9 mouse cellular contexts compared by ENCODE assay signal in genomic region chr9:102834414-102834741, GRCm38 (mm10). TPM values are rescaled to one million over a fixed set of nuclear protein-coding genes. Genes with fewer than 3 reads are reported as not detected.
DNase-seq lines count a peak whose midpoint lies in the region; ATAC-seq and TF ChIP-seq lines count a peak whose summit lies in the region.
"Had no signal": no experiment of that assay in that cellular context is flagged by ENCODE, and none has a peak within 500 bp of the region (broad histone marks: within the 10 kb centered on the region; RNA-seq: fewer than 3 reads in every experiment).

No protein-coding gene starts in this region.

- peak overlapping the region; percentile 62 for H3K9ac ChIP-seq in CH12.LX (ENCODE audit: insufficient read depth, low read depth)
- H3K9ac ChIP-seq in forebrain, embryonic 15.5 days (replicated peaks), result peak overlapping the region; percentile 98
- peak overlapping the region; percentile 79 for H3K9ac ChIP-seq in liver, embryonic 14.5 days (replicated peaks)

- TF ChIP-seq EP300 in CH12.LX (IDR thresholded peaks at IDR 0.05; ENCODE audit: low read length), result no peak
- TF ChIP-seq EP300 in liver, embryonic 14.5 days (IDR thresholded peaks at IDR 0.05; ENCODE audit: low read depth), result no peak

- in situ Hi-C loops in CH12.LX (cut with MboI; ENCODE audit: low pct_ligation_motif_present, low pct_unique_long_range_greater_than_20kb, low sequenced_read_pairs), result no loop called here

- no peaks in the 10 kb centered on the region for H3K9me3 ChIP-seq in CH12.LX (replicated peaks; ENCODE audit: low read length)
- no peaks in the 10 kb centered on the region for H3K9me3 ChIP-seq in forebrain, embryonic 15.5 days
- H3K9me3 ChIP-seq in liver, embryonic 14.5 days (ENCODE audit: control insufficient read depth, low read length), result no peaks in the 10 kb centered on the region

- peaks cover 8% of the 10 kb centered on the region for H3K27me3 ChIP-seq in CH12.LX (replicated peaks)
- no peaks in the 10 kb centered on the region for H3K27me3 ChIP-seq in forebrain, embryonic 15.5 days
- no peaks in the 10 kb centered on the region; the same call in 1 of the 2 replicates for H3K27me3 ChIP-seq in liver, embryonic 14.5 days (ENCODE audit: control insufficient read depth, insufficient read depth, low read length)

- peak; percentile 51 for ATAC-seq in forebrain, embryonic 15.5 days (replicated peaks)
- ATAC-seq in liver, embryonic 14.5 days (ENCODE audit: insufficient read depth), result peak; percentile 28; the same call in 1 of the 2 replicates

- H3K36me3 ChIP-seq in CH12.LX (replicated peaks in 1 of 2; ENCODE audit: control insufficient read depth in 1 of 2, insufficient read depth in 1 of 2, low read length in 1 of 2), result no peaks in the 10 kb centered on the region
- no peaks in the 10 kb centered on the region for H3K36me3 ChIP-seq in forebrain, embryonic 15.5 days
- H3K36me3 ChIP-seq in liver, embryonic 14.5 days (replicated peaks; ENCODE audit: control insufficient read depth, insufficient read depth, low read depth), result no peaks in the 10 kb centered on the region

- dilution Hi-C loops in CH12.LX (cut with MboI; ENCODE audit: extremely low pct_ligation_motif_present, extremely low pct_unique_long_range_greater_than_20kb, low sequenced_read_pairs), result no loop called here

- no peaks in the 10 kb centered on the region; the same call in 1 of the 2 replicates for H3K79me2 ChIP-seq in CH12.LX (replicated peaks; ENCODE audit: control insufficient read depth, extremely low read depth, insufficient read depth, poor library complexity, severe bottlenecking)

- TF ChIP-seq POLR2A in CH12.LX (IDR thresholded peaks at IDR 0.05; ENCODE audit: low read depth, low read length), result no peak

- H3K4me3 ChIP-seq in CH12.LX (replicated peaks in 1 of 3; ENCODE audit: low read depth in 2 of 3, low read length in 2 of 3, poor library complexity in 1 of 3), result peak overlapping the region; percentile 20 to 79 (median 70)
- H3K4me3 ChIP-seq in forebrain, embryonic 15.5 days, result peak overlapping the region; percentile 98
- peak overlapping the region; percentile 67 to 87 for H3K4me3 ChIP-seq in liver, embryonic 14.5 days (ENCODE audit: insufficient read depth in 1 of 2, low read depth in 2 of 2, low read length in 2 of 2)

- TF ChIP-seq RAD21 in CH12.LX (IDR thresholded peaks at IDR 0.05; ENCODE audit: low read depth, low read length), result no peak

- peak overlapping the region; percentile 65; the same call in 1 of the 2 replicates for H3K4me2 ChIP-seq in CH12.LX (ENCODE audit: insufficient read depth, low read depth, poor library complexity, severe bottlenecking)
- peak overlapping the region; percentile 47 for H3K4me2 ChIP-seq in forebrain, embryonic 15.5 days (replicated peaks)
- H3K4me2 ChIP-seq in liver, embryonic 14.5 days (ENCODE audit: low read depth), result peak overlapping the region; percentile 87

- H3K4me1 ChIP-seq in CH12.LX (ENCODE audit: control insufficient read depth in 1 of 2, insufficient read depth in 2 of 2), result peaks cover 0 to 20% of the 10 kb centered on the region in 2 experiments; a peak in 2 of 4 replicates
- peaks cover 24% of the 10 kb centered on the region for H3K4me1 ChIP-seq in forebrain, embryonic 15.5 days
- H3K4me1 ChIP-seq in liver, embryonic 14.5 days (replicated peaks; ENCODE audit: control insufficient read depth in 2 of 2, insufficient read depth in 2 of 2, low read length in 1 of 2), result peaks cover 0 to 14% of the 10 kb centered on the region in 2 experiments; a peak in 3 of 4 replicates

- DNase-seq in heart, adult 8-10 months (ENCODE audit: low spot score), result peak; percentile 59
- no peak for DNase-seq in heart, adult 9 months (ENCODE audit: low spot score in 2 of 2)
- no peak for DNase-seq in CH12.LX (ENCODE audit: extremely low read depth)
- no peak for DNase-seq in liver, embryonic 14.5 days (ENCODE audit: low read depth in 3 of 3, low spot score in 3 of 3)
- DNase-seq in adrenal gland, postnatal 25 days, result no peak
- DNase-seq in right cerebral cortex, adult 18-20 months, result no peak
- DNase-seq in T-cell, adult 2 months (ENCODE audit: low spot score), result no peak

- 10% methylated on average over 10 of the region's 10 CpGs for WGBS in forebrain, embryonic 15.5 days
- 19% methylated on average over 10 of the region's 10 CpGs for WGBS in liver, embryonic 14.5 days (ENCODE audit: insufficient replicate concordance)

- no peak for TF ChIP-seq CTCF in CH12.LX (conservative IDR thresholded peaks at IDR 0.05 in 1 of 2, IDR thresholded peaks at IDR 0.05 in 1 of 2; ENCODE audit: low read depth in 2 of 2, low read length in 2 of 2)
- TF ChIP-seq CTCF in liver, embryonic 14.5 days (IDR thresholded peaks at IDR 0.05; ENCODE audit: low read depth), result no peak

- H3K27ac ChIP-seq in CH12.LX (ENCODE audit: insufficient read depth, low read depth), result no peak overlapping the region
- H3K27ac ChIP-seq in forebrain, embryonic 15.5 days (replicated peaks), result 0 out of 2 replicates have a peak overlapping the region, but pooled peaks have one; percentile 90
- no peak overlapping the region for H3K27ac ChIP-seq in liver, embryonic 14.5 days
- H3K27ac ChIP-seq: macrophage had no signal

TF ChIP-seq in CH12.LX, 34 proteins besides CTCF, POLR2A, EP300 and RAD21:
- no peak for TF ChIP-seq ETS1 (conservative IDR thresholded peaks at IDR 0.05; ENCODE audit: low read depth, low read length)
- TF ChIP-seq ZMIZ1 (IDR thresholded peaks at IDR 0.05; ENCODE audit: low read depth, low read length), result no peak
- no peak for TF ChIP-seq ZKSCAN1 (IDR thresholded peaks at IDR 0.05; ENCODE audit: borderline replicate concordance, low read depth, low read length)
- no peak for TF ChIP-seq CHD1 (IDR thresholded peaks at IDR 0.05; ENCODE audit: low read depth, low read length)
- no peak for TF ChIP-seq USF2 (conservative IDR thresholded peaks at IDR 0.05; ENCODE audit: low read depth, low read length)
- no peak for TF ChIP-seq POLR2AphosphoS2 (IDR thresholded peaks at IDR 0.05; ENCODE audit: low read depth, low read length)
- no peak for TF ChIP-seq BHLHE40 (IDR thresholded peaks at IDR 0.05; ENCODE audit: low read depth, low read length)
- no peak for TF ChIP-seq MAZ (IDR thresholded peaks at IDR 0.05; ENCODE audit: low read depth, low read length)
- TF ChIP-seq SMC3 (IDR thresholded peaks at IDR 0.05; ENCODE audit: low read depth, low read length), result no peak
- TF ChIP-seq TBP (conservative IDR thresholded peaks at IDR 0.05; ENCODE audit: low read depth, low read length), result no peak
- no peak for TF ChIP-seq NRF1 (IDR thresholded peaks at IDR 0.05; ENCODE audit: low read depth, low read length)
- TF ChIP-seq KAT2A (IDR thresholded peaks at IDR 0.05; ENCODE audit: insufficient replicate concordance, low read length), result no peak
- TF ChIP-seq TCF12 (IDR thresholded peaks at IDR 0.05; ENCODE audit: low read depth, low read length), result no peak
- no peak for TF ChIP-seq RCOR1 (conservative IDR thresholded peaks at IDR 0.05; ENCODE audit: low read depth, low read length)
TF ChIP-seq in CH12.LX: peak in this region for 0.

RNA-seq across cellular contexts. Expression of gene Ryk, which starts 0.3 kb away (rescaled TPM):
- 10 to 100 TPM; 35.0 to 41.6 (median 36.9) TPM for total RNA-seq in heart, adult 8-10 months (2022)
- total RNA-seq in CH12.LX (2012; rRNA removed), result 12.8 and 13.3 TPM in 2 replicates
- 27.2 and 28.3 TPM in 2 replicates for total RNA-seq in CH12.LX (2014; rRNA removed)
- 16.5 and 21.4 TPM in 2 replicates for polyA plus RNA-seq in CH12.LX (2012; ENCODE audit: insufficient read length, low read depth)
- polyA plus RNA-seq in forebrain, embryonic 15.5 days (2015; fragmentation: Nextera tagmentation; extraction: Ambion mirVana), result 13.9 and 15.1 TPM in 2 replicates
- 8.0 and 10.8 TPM in 2 replicates for polyA plus RNA-seq in liver, embryonic 14.5 days (2012; rRNA removed)
- polyA plus RNA-seq in liver, embryonic 14.5 days (2014; fragmentation: Nextera tagmentation; extraction: Ambion mirVana), result 4.9 and 6.0 TPM in 2 replicates
- 55.2 and 57.1 TPM in 2 replicates for total RNA-seq in adrenal gland, postnatal 25 days (2021)
